Mouse (Mus musculus): Measurements from ENCODE around the gene Tinf2. TPM values are rescaled to one million over a fixed set of nuclear protein-coding genes. Genes with fewer than 3 reads are reported as not detected.

The Tinf2 gene
- total and polyA plus RNA-seq, 2 experiments from 2014 or later: 21.9 to 23.8 TPM

GRCm38 (mm10) chr14:55659960-55660573 is 21.6 kb downstream of the Tinf2 start, which contains the start of gene Mdp1:
Mdp1 (minus strand) TSS chr14:55660508.
- H3K4me2 ChIP-seq (ENCODE audit: low read depth, low read length): peak within 1 kb of the TSS; percentile 74
- peak within 1 kb of the TSS; percentile 70 for H3K4me3 ChIP-seq (ENCODE audit: low read length)
- H3K4me1 ChIP-seq (ENCODE audit: insufficient read depth, low read length): no peaks in the 10 kb centered on the region; the same call in 1 of the 2 replicates
- ATAC-seq (peak; percentile 97), DNase-seq (ENCODE audit: low spot score) (peak; percentile 96)
- peak within 1 kb of the TSS; percentile 88 for H3K27ac ChIP-seq
- no peaks in the 10 kb centered on the region for H3K9me3 ChIP-seq (ENCODE audit: low read length)
- no peaks in the 10 kb centered on the region for H3K27me3 ChIP-seq (ENCODE audit: insufficient read depth, low read length)
- H3K36me3 ChIP-seq (ENCODE audit: insufficient read depth, low read length): peaks cover 21% of the 10 kb centered on the region; the same call in 1 of the 2 replicates
- under 1% methylated on average over 39 of the region's 39 CpGs for WGBS
- peak; percentile 69 for TF ChIP-seq CTCF (IDR thresholded peaks at IDR 0.05; ENCODE audit: low read depth)
- H3K9ac ChIP-seq (replicated peaks; ENCODE audit: low read length): peak within 1 kb of the TSS; percentile 76

- no peak for ATAC-seq
Measured at GRCm38 (mm10) chr14:55658011-55658410, 23.6 kb downstream of the Tinf2 start.

DNA sequence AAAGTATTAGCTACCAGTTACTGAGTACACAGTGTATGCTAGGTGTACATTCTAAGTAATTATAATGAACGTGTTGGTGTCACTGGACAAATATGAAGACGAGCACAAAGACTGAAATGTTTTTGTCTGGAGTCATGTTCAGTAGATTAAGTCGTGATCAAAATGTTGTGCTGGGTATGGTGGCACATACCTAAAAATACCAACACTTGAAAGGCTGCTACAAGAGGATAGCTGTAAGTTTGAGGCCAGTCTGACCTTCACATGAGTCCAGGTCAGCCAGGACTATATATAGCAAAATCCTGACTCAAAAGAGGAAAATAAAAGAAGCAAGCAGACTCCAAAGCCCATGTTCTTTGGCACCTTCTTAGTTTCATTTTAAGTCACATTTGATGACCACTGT is 24.7 kb downstream of the Tinf2 start:
- WGBS: 87% methylated on average over 3 of the region's 3 CpGs
- Histone ChIP-seq H3K27me3 (ENCODE audit: insufficient read depth, low read length) (no peaks in the 10 kb centered on the region), H3K9ac (replicated peaks; ENCODE audit: low read length) (no peak overlapping the region), H3K9me3 (ENCODE audit: low read length) (no peaks in the 10 kb centered on the region), H3K4me1 (ENCODE audit: insufficient read depth, low read length) (no peaks in the 10 kb centered on the region; the same call in 1 of the 2 replicates), H3K4me2 (ENCODE audit: low read depth, low read length) (no peak overlapping the region), H3K27ac (no peak overlapping the region), H3K36me3 (ENCODE audit: insufficient read depth, low read length) (peaks cover 8% of the 10 kb centered on the region; the same call in 1 of the 2 replicates), H3K4me3 (ENCODE audit: low read length) (no peak overlapping the region)
- no peak for TF ChIP-seq CTCF (IDR thresholded peaks at IDR 0.05; ENCODE audit: low read depth)
- ATAC-seq (no peak), DNase-seq (ENCODE audit: low spot score) (no peak)

More at GRCm38 (mm10) chr14:55658011-55658410, 23.6 kb downstream of the Tinf2 start:
- H3K36me3 ChIP-seq (ENCODE audit: insufficient read depth, low read length): peaks cover 14% of the 10 kb centered on the region; the same call in 1 of the 2 replicates
- no peak overlapping the region for H3K27ac ChIP-seq
- no peaks in the 10 kb centered on the region; the same call in 1 of the 2 replicates for H3K4me1 ChIP-seq (ENCODE audit: insufficient read depth, low read length)
- H3K4me2 ChIP-seq (ENCODE audit: low read depth, low read length): no peak overlapping the region
- H3K9ac ChIP-seq (replicated peaks; ENCODE audit: low read length): no peak overlapping the region
- no peak for TF ChIP-seq CTCF (IDR thresholded peaks at IDR 0.05; ENCODE audit: low read depth)
- 91% methylated on average over 5 of the region's 5 CpGs for WGBS
- H3K9me3 ChIP-seq (ENCODE audit: low read length): no peaks in the 10 kb centered on the region
- no peak overlapping the region for H3K4me3 ChIP-seq (ENCODE audit: low read length)
- no peak for DNase-seq (ENCODE audit: low spot score)
- no peaks in the 10 kb centered on the region for H3K27me3 ChIP-seq (ENCODE audit: insufficient read depth, low read length)

DNA sequence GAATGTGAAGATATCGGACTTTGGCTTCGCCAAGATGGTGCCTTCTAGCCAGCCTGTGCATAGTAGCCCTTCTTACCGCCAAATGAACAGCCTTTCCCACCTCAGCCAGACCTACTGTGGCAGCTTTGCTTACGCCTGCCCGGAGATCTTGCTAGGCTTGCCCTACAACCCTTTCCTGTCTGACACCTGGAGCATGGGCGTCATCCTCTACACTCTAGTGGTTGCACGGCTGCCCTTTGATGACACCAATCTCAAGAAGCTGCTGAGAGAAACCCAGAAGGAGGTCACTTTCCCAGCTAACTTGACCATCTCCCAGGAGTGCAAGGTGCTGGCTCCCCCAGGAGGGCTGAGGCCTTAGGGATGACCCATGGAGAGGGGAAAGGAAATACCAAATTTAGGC is 30.1 kb downstream of the Tinf2 start:
- Histone ChIP-seq H3K4me2 (ENCODE audit: low read depth, low read length) (no peak overlapping the region), H3K36me3 (ENCODE audit: insufficient read depth, low read length) (no peaks in the 10 kb centered on the region), H3K4me3 (ENCODE audit: low read length) (no peak overlapping the region)

GRCm38 (mm10) chr14:55649884-55650283 is 31.7 kb downstream of the Tinf2 start, which contains the start of gene Tssk4:
Tssk4 (plus strand) TSS chr14:55650184.
- Histone ChIP-seq H3K4me1 (ENCODE audit: insufficient read depth, low read length) (no peaks in the 10 kb centered on the region), H3K4me2 (ENCODE audit: low read depth, low read length) (no peak within 1 kb of the TSS), H3K9ac (replicated peaks; ENCODE audit: low read length) (no peak within 1 kb of the TSS), H3K27ac (no peak within 1 kb of the TSS), H3K4me3 (ENCODE audit: low read length) (no peak within 1 kb of the TSS), H3K27me3 (ENCODE audit: insufficient read depth, low read length) (no peaks in the 10 kb centered on the region), H3K9me3 (ENCODE audit: low read length) (no peaks in the 10 kb centered on the region), H3K36me3 (ENCODE audit: insufficient read depth, low read length) (no peaks in the 10 kb centered on the region)
- 97% methylated on average over 2 of the region's 2 CpGs for WGBS
- ATAC-seq (no peak), DNase-seq (ENCODE audit: low spot score) (no peak)
- no peak for TF ChIP-seq CTCF (IDR thresholded peaks at IDR 0.05; ENCODE audit: low read depth)

More for the DNA sequence above, 30.1 kb downstream of the Tinf2 start:
- 89% methylated on average over 7 of the region's 7 CpGs for WGBS
- Histone ChIP-seq H3K9me3 (ENCODE audit: low read length) (no peaks in the 10 kb centered on the region), H3K9ac (replicated peaks; ENCODE audit: low read length) (no peak overlapping the region), H3K27ac (no peak overlapping the region), H3K27me3 (ENCODE audit: insufficient read depth, low read length) (no peaks in the 10 kb centered on the region), H3K4me1 (ENCODE audit: insufficient read depth, low read length) (no peaks in the 10 kb centered on the region)
- ATAC-seq: no peak
- no peak for TF ChIP-seq CTCF (IDR thresholded peaks at IDR 0.05; ENCODE audit: low read depth)
- DNase-seq (ENCODE audit: low spot score): no peak

GRCm38 (mm10) chr14:55644261-55644888 is 37.2 kb downstream of the Tinf2 start:
- H3K27me3 ChIP-seq (ENCODE audit: insufficient read depth, low read length): no peaks in the 10 kb centered on the region
- no peak for TF ChIP-seq CTCF (IDR thresholded peaks at IDR 0.05; ENCODE audit: low read depth)
- ATAC-seq (no peak), DNase-seq (ENCODE audit: low spot score) (no peak)
- peak overlapping the region; percentile 49; the same call in 1 of the 2 replicates for H3K27ac ChIP-seq
- H3K4me1 ChIP-seq (ENCODE audit: insufficient read depth, low read length): peaks cover 12% of the 10 kb centered on the region; the same call in 1 of the 2 replicates
- no peaks in the 10 kb centered on the region for H3K9me3 ChIP-seq (ENCODE audit: low read length)
- H3K4me2 ChIP-seq (ENCODE audit: low read depth, low read length): peak overlapping the region; percentile 82
- WGBS: 22% methylated on average over 17 of the region's 17 CpGs
- peak overlapping the region; percentile 95 for H3K9ac ChIP-seq (replicated peaks; ENCODE audit: low read length)
- peaks cover 7% of the 10 kb centered on the region; the same call in 1 of the 2 replicates for H3K36me3 ChIP-seq (ENCODE audit: insufficient read depth, low read length)
- peak overlapping the region; percentile 96 for H3K4me3 ChIP-seq (ENCODE audit: low read length)

Data from hindbrain, postnatal 0 days (tissue).